Mouse (Mus musculus) CH12F3 (cell line): ENCODE results near the gene Lipo3.
"Not testable (repeated sequence)": the region's sequence is repeated elsewhere in the genome, so short reads cannot be mapped to it uniquely, and the experiment has no call there.

Experiments
- in situ Hi-C: fragments of 300-500 bp; cut with MboI; formaldehyde crosslinking; loops from 2 replicates; pipeline ENCODE4 v1.14.3; 2020; ENCODE audit warnings: low sequenced_read_pairs

Lipo3 gene

DNA sequence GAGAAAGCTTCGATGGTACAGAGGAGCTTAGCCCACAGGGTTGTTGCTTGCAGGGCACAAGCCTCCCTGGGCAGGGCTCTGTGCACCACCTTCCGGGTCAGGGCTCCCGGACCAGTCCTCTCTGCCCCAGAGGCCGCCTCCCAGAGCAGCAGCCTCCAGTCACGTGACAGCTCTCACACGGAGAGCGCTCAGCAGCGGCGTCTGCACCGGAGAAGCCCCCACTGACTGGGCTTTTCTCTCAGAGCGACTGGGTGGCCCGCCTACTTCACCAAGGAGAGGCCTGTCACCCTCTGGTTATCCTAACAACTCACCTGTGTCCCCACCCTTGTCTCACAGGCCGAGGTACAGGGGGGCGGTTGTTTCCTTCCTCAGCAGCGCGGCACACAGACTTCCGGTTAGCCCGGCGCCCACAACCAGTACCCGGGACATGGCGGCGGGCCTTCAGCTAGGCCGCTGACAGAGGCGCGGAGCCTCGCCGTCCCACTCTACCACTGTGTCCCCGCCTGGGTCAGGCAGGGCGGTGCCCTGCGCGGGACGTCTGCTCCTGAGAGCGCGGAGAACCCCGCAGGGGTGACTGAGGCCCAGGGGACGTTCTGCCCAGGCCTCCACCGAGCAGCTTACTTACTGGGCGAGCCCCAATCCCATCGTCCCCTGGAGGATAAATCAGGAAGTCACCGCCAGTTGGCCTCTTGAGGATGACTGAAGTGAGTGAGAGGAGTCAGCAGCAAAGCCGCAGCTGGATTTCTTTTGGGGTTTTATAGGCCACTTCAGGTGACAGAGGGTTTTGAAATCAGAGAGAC is at the start of gene Lipo3:
Gene Lipo3, minus strand, starts transcription at position 665 of the 800 bp plus-strand sequence.
- in situ Hi-C loops, result not testable (repeated sequence)

DNA sequence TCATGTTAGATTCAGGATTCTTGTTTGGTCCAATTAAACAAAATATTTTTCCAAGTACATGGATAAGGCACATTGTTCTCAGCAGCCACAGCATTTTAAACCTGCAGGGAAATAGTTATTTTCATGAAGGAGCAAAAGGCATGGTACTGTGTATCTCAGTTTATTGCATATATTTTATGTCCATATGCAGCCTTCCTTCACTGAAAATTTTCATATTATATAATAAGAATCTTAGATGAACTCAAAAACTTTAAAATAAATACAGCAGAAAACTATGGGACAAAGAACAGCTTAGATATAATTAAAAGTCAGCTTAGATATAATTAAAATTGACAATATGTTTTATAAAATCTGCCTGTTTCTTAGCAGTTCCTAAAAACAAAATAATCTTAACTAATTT is 25.6 kb upstream of the Lipo3 start, which contains the start of gene Lipo1:
Gene Lipo1, minus strand, starts transcription at position 101 of the 400 bp plus-strand sequence.
- in situ Hi-C loops, result not testable (repeated sequence)

GRCm38 (mm10) chr19:33786576-33787277 is 25.0 kb upstream of the Lipo3 start:
- in situ Hi-C loops, result no loop called here

GRCm38 (mm10) chr19:33751259-33751658 is 10.5 kb downstream of the Lipo3 start, which contains the start of gene Lipo2:
TSS of gene Lipo2 (minus strand) at chr19:33751359.
- in situ Hi-C loops, result not testable (repeated sequence)

- in situ Hi-C loops, result not testable (repeated sequence)
Measured at GRCm38 (mm10) chr19:33625152-33625551, 136.6 kb downstream of the Lipo3 start, which contains the start of gene Gm8978. TSS of gene Gm8978 (minus strand) at chr19:33625252.

- in situ Hi-C loops, result not testable (repeated sequence)
Measured at GRCm38 (mm10) chr19:33589626-33590302, 172.0 kb downstream of the Lipo3 start.

DNA sequence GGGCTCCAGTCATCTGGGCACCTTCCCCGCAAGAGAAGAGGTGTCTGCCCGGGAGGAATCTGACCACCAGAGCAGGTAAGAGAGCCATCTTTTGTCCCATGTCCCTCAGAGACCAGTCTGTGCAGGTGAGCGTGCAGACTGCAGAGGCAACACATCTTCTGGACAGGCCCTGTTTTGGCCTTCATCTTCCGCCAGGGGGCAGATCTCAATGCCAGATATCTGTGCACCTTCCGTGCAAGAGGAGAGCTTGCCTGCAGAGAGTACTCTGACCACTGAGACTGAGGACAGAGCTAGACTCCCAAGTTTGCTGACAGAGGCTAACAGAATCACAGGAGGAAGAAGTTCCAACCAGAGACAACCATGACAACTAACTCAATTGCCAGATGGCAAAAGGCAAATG is 193.2 kb downstream of the Lipo3 start:
- in situ Hi-C loops, result not testable (repeated sequence)

GRCm38 (mm10) chr19:33517680-33518079 is 244.1 kb downstream of the Lipo3 start, which contains the start of gene Lipo4:
TSS of gene Lipo4 (minus strand) at chr19:33517780.
- in situ Hi-C loops, result no loop called here
